Mouse (Mus musculus): ENCODE data around the gene Ap1s3. TPM values are rescaled to one million over a fixed set of nuclear protein-coding genes. Genes with fewer than 3 reads are reported as not detected.

The Ap1s3 gene
- total RNA-seq (2023): 11.1 TPM

DNA sequence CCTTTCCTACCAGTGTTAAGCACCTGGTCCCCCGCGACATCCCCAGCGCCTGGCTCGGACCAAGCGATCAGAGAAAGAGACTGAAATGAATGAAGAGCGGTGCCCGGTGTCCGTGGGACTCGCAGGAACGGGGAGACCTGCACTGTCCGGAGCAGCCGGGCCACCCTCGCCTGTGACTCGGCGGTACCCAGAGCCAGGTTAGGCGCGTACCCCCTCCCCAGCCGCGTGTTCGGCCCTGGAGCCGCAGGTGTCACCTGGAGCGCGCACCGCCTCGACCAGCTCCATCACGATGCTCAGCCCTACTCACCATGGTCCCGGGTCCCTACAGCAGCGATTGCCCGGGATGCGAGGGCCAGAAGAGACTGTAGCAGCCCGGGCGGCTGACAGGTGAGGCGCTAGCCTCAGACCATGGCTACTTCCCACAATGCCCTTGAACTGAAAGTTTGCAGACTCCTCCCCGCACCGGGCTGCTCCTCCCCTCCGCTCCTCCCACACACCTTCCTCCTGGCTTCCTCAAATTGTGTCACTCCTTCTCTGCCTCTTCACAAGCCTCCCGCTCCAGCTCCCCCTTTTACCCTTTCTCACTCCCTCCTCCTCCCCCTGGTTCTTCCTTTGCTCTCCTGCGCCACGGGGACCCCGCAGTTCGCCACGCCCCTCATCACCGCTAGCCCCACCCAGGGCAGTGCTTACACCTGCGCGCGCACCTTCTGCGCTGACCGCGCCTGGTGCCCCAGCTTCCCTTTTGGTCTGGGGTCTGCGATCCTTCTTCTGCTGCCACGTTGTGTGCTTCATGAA is at the start of gene Ap1s3:
Ap1s3 (minus strand) TSS at position 430 of the 795 bp plus-strand sequence.

Other genes with a start within 250 kb of the Ap1s3 start
- gene Scg2, start 231.9 kb downstream of the Ap1s3 start, total RNA-seq (2023): not detected
- 22.7 TPM for gene Mrpl44, start 104.0 kb upstream of the Ap1s3 start, total RNA-seq (2023)
- 39.1 TPM for gene Wdfy1, start 104.2 kb upstream of the Ap1s3 start, total RNA-seq (2023)
- 1.1 TPM for gene Serpine2, start 189.2 kb upstream of the Ap1s3 start, total RNA-seq (2023)

Measured in CD4-positive naive resting alpha-beta T cell, adult 76 days (primary cell).